Mouse (Mus musculus) lung, embryonic 14.5 days (tissue): ENCODE results near the gene Pip5k1c. TPM values are rescaled to one million over a fixed set of nuclear protein-coding genes. Genes with fewer than 3 reads are reported as not detected.

Experiments
- ATAC-seq: fragments of 200-750 bp; cut with Nextera tagmentation; 2 replicates; pipeline ENCODE4 v1.8.0; 2017; ENCODE audit warnings: mild to moderate bottlenecking, moderate TSS enrichment, moderate library complexity; ENCODE audit not compliant: insufficient read depth
- DNase-seq: peaks from one replicate; pipeline ENCODE4 v3.0.0-alpha.2; 2015
- H3K27ac ChIP-seq: fragments of 300-500 bp; sonication (generic); 2 replicates; pipeline ENCODE4 v1.5.1; 2014; ENCODE audit warnings: low read depth, mild to moderate bottlenecking, moderate library complexity
- H3K27me3 ChIP-seq: fragments of 300-500 bp; sonication (generic); 2 replicates; pipeline ENCODE4 v1.6.1; 2014; ENCODE audit warnings: low read length, control low read depth; ENCODE audit not compliant: insufficient read depth
- H3K36me3 ChIP-seq: fragments of 300-500 bp; sonication (generic); 2 replicates; pipeline ENCODE4 v1.6.1; 2014; ENCODE audit warnings: control low read depth; ENCODE audit not compliant: insufficient read depth
- H3K4me1 ChIP-seq: fragments of 300-500 bp; sonication (generic); 2 replicates; pipeline ENCODE4 v1.6.1; 2014; ENCODE audit warnings: antibody characterized with exemption, control low read depth; ENCODE audit not compliant: insufficient read depth
- H3K4me2 ChIP-seq: fragments of 300-500 bp; sonication (generic); 2 replicates; pipeline ENCODE4 v1.6.1; 2014; ENCODE audit warnings: mild to moderate bottlenecking
- H3K4me3 ChIP-seq: fragments of 300-500 bp; sonication (generic); 2 replicates; pipeline ENCODE4 v1.5.1; 2014; ENCODE audit warnings: low read depth, low read length
- H3K9ac ChIP-seq: fragments of 300-500 bp; sonication (generic); 2 replicates; pipeline ENCODE4 v1.6.1; 2014
- H3K9me3 ChIP-seq: fragments of 300-500 bp; sonication (generic); 2 replicates; pipeline ENCODE4 v1.6.1; 2016; ENCODE audit warnings: low read depth, low read length, control low read depth
- CTCF ChIP-seq: IDR thresholded peaks from 2 replicates; pipeline ENCODE4 v1.5.1; 2016; ENCODE audit warnings: antibody characterized with exemption, low read depth
- WGBS: fragments of 180-500 bp; shearing (Covaris S2); extraction: QIAGEN DNeasy Blood & Tissue Kit; methylation state at CpG from one replicate; pipeline ENCODE4 v1.1.7; 2014; 5-methylcytosine and 5-hydroxymethylcytosine counted together
- microRNA-seq: library from miRNA; unstranded; fragments of <30 nt; microRNA quantifications from one replicate; pipeline ENCODE4, GENCODE M21; 2016; ENCODE audit warnings: borderline number of aligned reads
- polyA plus RNA-seq: library from polyadenylated mRNA; unstranded; fragments of >200 nt; fragmentation: Nextera tagmentation; extraction: Ambion mirVana; gene quantifications from 2 replicates; pipeline ENCODE4 v1.2.1, GENCODE M21; 2014

The Pip5k1c gene
- polyA plus RNA-seq, 1 experiment from 2014 or later: 58.6 TPM

DNA sequence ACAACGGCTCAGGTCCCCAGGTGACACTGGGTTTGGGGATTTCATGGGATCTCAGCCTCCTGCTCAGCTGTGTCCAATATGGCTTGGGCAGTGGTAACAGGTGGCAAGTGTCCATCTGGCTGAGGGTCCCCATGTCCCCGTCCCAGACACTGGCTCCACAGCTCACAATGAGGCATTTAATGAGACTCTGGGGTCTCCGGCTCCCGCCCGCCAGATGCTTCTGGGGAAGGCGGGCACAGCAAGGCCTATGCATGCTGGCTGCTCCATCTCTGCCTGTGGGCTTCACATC, 74.4 kb downstream of the Pip5k1c start:
- no peak overlapping the region for H3K4me2 ChIP-seq
- 72% methylated on average over 6 of the region's 6 CpGs for WGBS
- no peak overlapping the region for H3K4me3 ChIP-seq
- no peak for TF ChIP-seq CTCF
- no peak for ATAC-seq
- no peak for DNase-seq
- peaks cover 65% of the 10 kb centered on the region for H3K36me3 ChIP-seq
- peaks cover 8% of the 10 kb centered on the region; the same call in 1 of the 2 replicates for H3K27me3 ChIP-seq
- H3K9me3 ChIP-seq: no peaks in the 10 kb centered on the region
- peaks cover 22% of the 10 kb centered on the region for H3K4me1 ChIP-seq
- H3K27ac ChIP-seq: no peak overlapping the region
- H3K9ac ChIP-seq: no peak overlapping the region

Small RNA genes lying within 50 kb of the gene (microRNA-seq; reads per million reads assigned to microRNA genes)
- gene Mir3057: 7.1 reads per million, percentile 22 among the genes with 10 or more reads in this experiment

Other genes starting within 250 kb of the Pip5k1c start
- 172 and 186 TPM in 2 replicates for gene Sgta, start 232.8 kb upstream of the Pip5k1c start, polyA plus RNA-seq
- 48.1 and 55.9 TPM in 2 replicates for gene Thop1, start 222.9 kb upstream of the Pip5k1c start, polyA plus RNA-seq
- 0.41 and 0.58 TPM in 2 replicates for gene Creb3l3, start 194.1 kb upstream of the Pip5k1c start, polyA plus RNA-seq
- gene Map2k2, start 187.0 kb upstream of the Pip5k1c start, polyA plus RNA-seq: 180 and 199 TPM in 2 replicates
- gene Zbtb7a, start 157.7 kb upstream of the Pip5k1c start, polyA plus RNA-seq: 22.4 and 25.0 TPM in 2 replicates
- gene Pias4, start 125.0 kb upstream of the Pip5k1c start, polyA plus RNA-seq: 38.7 and 47.9 TPM in 2 replicates
- 481 and 493 TPM in 2 replicates for gene Eef2, start 116.3 kb upstream of the Pip5k1c start, polyA plus RNA-seq
- 52.6 and 55.8 TPM in 2 replicates for gene Dapk3, start 110.0 kb upstream of the Pip5k1c start, polyA plus RNA-seq
- gene 4930442H23Rik, start 109.1 kb upstream of the Pip5k1c start, polyA plus RNA-seq: not detected in 2 replicates
- 0.23 TPM in 1 of 2 replicates, not detected in the other for gene Nmrk2, start 90.9 kb upstream of the Pip5k1c start, polyA plus RNA-seq
- not detected in 2 replicates for gene Atcay, start 62.1 kb upstream of the Pip5k1c start, polyA plus RNA-seq
- 3.4 and 3.6 TPM in 2 replicates for gene Zfr2, start 59.8 kb upstream of the Pip5k1c start, polyA plus RNA-seq
- 2.0 and 2.9 TPM in 2 replicates for gene Matk, start 40.0 kb upstream of the Pip5k1c start, polyA plus RNA-seq
- 222 and 223 TPM in 2 replicates for gene Mrpl54, start 26.0 kb upstream of the Pip5k1c start, polyA plus RNA-seq
- gene Apba3, start 26.0 kb upstream of the Pip5k1c start, polyA plus RNA-seq: 50.4 and 50.8 TPM in 2 replicates
- 15.3 and 17.2 TPM in 2 replicates for gene Tjp3, start 1.4 kb upstream of the Pip5k1c start, polyA plus RNA-seq
- gene Cactin, start 28.1 kb downstream of the Pip5k1c start, polyA plus RNA-seq: 34.3 and 42.9 TPM in 2 replicates
- 13.6 and 15.0 TPM in 2 replicates for gene Tbxa2r, start 35.8 kb downstream of the Pip5k1c start, polyA plus RNA-seq
- 0.05 and 0.08 TPM in 2 replicates for gene Gipc3, start 50.3 kb downstream of the Pip5k1c start, polyA plus RNA-seq
- gene Hmg20b, start 57.5 kb downstream of the Pip5k1c start, polyA plus RNA-seq: 98.7 and 105 TPM in 2 replicates
- 7.7 and 8.5 TPM in 2 replicates for gene Mfsd12, start 64.5 kb downstream of the Pip5k1c start, polyA plus RNA-seq
- gene 4930404N11Rik, start 72.9 kb downstream of the Pip5k1c start, polyA plus RNA-seq: 0.65 and 0.92 TPM in 2 replicates
- gene Fzr1, start 85.6 kb downstream of the Pip5k1c start, polyA plus RNA-seq: 109 and 116 TPM in 2 replicates
- gene Dohh, start 91.5 kb downstream of the Pip5k1c start, polyA plus RNA-seq: 57.5 and 67.0 TPM in 2 replicates
- 2.8 and 3.8 TPM in 2 replicates for gene Gm48551, start 91.5 kb downstream of the Pip5k1c start, polyA plus RNA-seq
- gene Gm48552, start 96.0 kb downstream of the Pip5k1c start, polyA plus RNA-seq: 1.3 and 1.4 TPM in 2 replicates
- 2.8 and 3.3 TPM in 2 replicates for gene Smim24, start 100.1 kb downstream of the Pip5k1c start, polyA plus RNA-seq
- 86.0 and 86.5 TPM in 2 replicates for gene Nfic, start 162.7 kb downstream of the Pip5k1c start, polyA plus RNA-seq
- gene Celf5, start 189.7 kb downstream of the Pip5k1c start, polyA plus RNA-seq: 0.09 and 0.30 TPM in 2 replicates
- gene Ncln, start 203.4 kb downstream of the Pip5k1c start, polyA plus RNA-seq: 82.1 and 97.3 TPM in 2 replicates
- 1.3 and 1.7 TPM in 2 replicates for gene S1pr4, start 207.2 kb downstream of the Pip5k1c start, polyA plus RNA-seq
- gene Gna15, start 231.3 kb downstream of the Pip5k1c start, polyA plus RNA-seq: 1.1 and 1.7 TPM in 2 replicates